In genomic region chr9:75050003-75050402, GRCm38 (mm10) we compare ENCODE assay signal across 9 mouse cellular contexts. TPM values are rescaled to one million over a fixed set of nuclear protein-coding genes. Genes with fewer than 3 reads are reported as not detected.
DNase-seq lines count a peak whose midpoint lies in the region; ATAC-seq and TF ChIP-seq lines count a peak whose summit lies in the region.
"Had no signal": no experiment of that assay in that cellular context is flagged by ENCODE, and none has a peak within 500 bp of the region (broad histone marks: within the 10 kb centered on the region; RNA-seq: fewer than 3 reads in every experiment).

No protein-coding gene starts in this region.

- no peaks in the 10 kb centered on the region for H3K9me3 ChIP-seq in intestine, embryonic 16.5 days (ENCODE audit: control insufficient read depth, low read length)
- no peaks in the 10 kb centered on the region for H3K9me3 ChIP-seq in midbrain, postnatal 0 days (ENCODE audit: low read length)
- H3K9me3 ChIP-seq: embryonic facial prominence, embryonic 12.5 days had no signal

- no peaks in the 10 kb centered on the region for H3K36me3 ChIP-seq in intestine, embryonic 16.5 days (ENCODE audit: control insufficient read depth, insufficient read depth, low read length)
- H3K36me3 ChIP-seq in midbrain, postnatal 0 days (ENCODE audit: insufficient read depth, low read length), result peaks cover 8% of the 10 kb centered on the region; the same call in 1 of the 2 replicates
- H3K36me3 ChIP-seq in splenic B cell, adult 2 months (ENCODE audit: control insufficient read depth, insufficient read depth, low read length, poor library complexity, severe bottlenecking), result no peaks in the 10 kb centered on the region

- WGBS in intestine, embryonic 16.5 days, result 33% methylated on average over 3 of the region's 3 CpGs
- 21% methylated on average over 3 of the region's 3 CpGs for WGBS in midbrain, postnatal 0 days

- ATAC-seq in intestine, embryonic 16.5 days, result peak; percentile 71
- ATAC-seq in midbrain, postnatal 0 days (ENCODE audit: low FRiP score), result 0 out of 2 replicates have a peak, but pooled peaks have one; percentile 56

- peaks cover 8% of the 10 kb centered on the region for H3K4me1 ChIP-seq in intestine, embryonic 16.5 days (ENCODE audit: control insufficient read depth, insufficient read depth, low read length)
- no peaks in the 10 kb centered on the region for H3K4me1 ChIP-seq in midbrain, postnatal 0 days (ENCODE audit: insufficient read depth, low read length)
- H3K4me1 ChIP-seq: embryonic facial prominence, embryonic 12.5 days had no signal

- peak; percentile 24 to 27 for DNase-seq in urinary bladder, adult 18-20 months (ENCODE audit: low spot score in 2 of 2)
- DNase-seq in urinary bladder, adult 2 months (ENCODE audit: low spot score), result no peak
- DNase-seq in cerebellum, adult 9-11 months, result peak; percentile 79
- peak; percentile 51 to 72 for DNase-seq in frontal cortex, postnatal 25 days (ENCODE audit: low spot score in 2 of 2)
- DNase-seq in left cerebral cortex, postnatal 4 days, result peak; percentile 52
- DNase-seq in midbrain, postnatal 0 days (ENCODE audit: low spot score), result peak; percentile 89
- DNase-seq in splenic B cell, adult 2 months (ENCODE audit: low read depth, low spot score), result peak; percentile 88

- no peak overlapping the region for H3K4me3 ChIP-seq in intestine, embryonic 16.5 days (ENCODE audit: low read length)
- H3K4me3 ChIP-seq in midbrain, postnatal 0 days (ENCODE audit: low read depth, low read length), result no peak overlapping the region
- H3K4me3 ChIP-seq: embryonic facial prominence, embryonic 12.5 days had no signal

- H3K4me2 ChIP-seq in intestine, embryonic 16.5 days (ENCODE audit: low read depth, low read length), result no peak overlapping the region
- no peak overlapping the region for H3K4me2 ChIP-seq in midbrain, postnatal 0 days (ENCODE audit: low read depth, low read length, poor library complexity, severe bottlenecking)
- H3K4me2 ChIP-seq: embryonic facial prominence, embryonic 12.5 days had no signal

- H3K9ac ChIP-seq in intestine, embryonic 16.5 days (ENCODE audit: low read depth, low read length), result no peak overlapping the region
- H3K9ac ChIP-seq in midbrain, postnatal 0 days (replicated peaks; ENCODE audit: low read length, poor library complexity, severe bottlenecking), result no peak overlapping the region
- H3K9ac ChIP-seq: embryonic facial prominence, embryonic 12.5 days had no signal

- intact Hi-C loops in left cerebral cortex, postnatal 4 days (cut with DNase I), result loop anchor here (10.0 kb wide), 1 partner anchor 135 kb away; no protein-coding TSS in a partner anchor

- no peaks in the 10 kb centered on the region for H3K27me3 ChIP-seq in intestine, embryonic 16.5 days (replicated peaks; ENCODE audit: control insufficient read depth, insufficient read depth, low read length)
- no peaks in the 10 kb centered on the region for H3K27me3 ChIP-seq in midbrain, postnatal 0 days (ENCODE audit: insufficient read depth, low read length)
- H3K27me3 ChIP-seq in splenic B cell, adult 2 months (ENCODE audit: control insufficient read depth, insufficient read depth, low read length, poor library complexity, severe bottlenecking), result no peaks in the 10 kb centered on the region
- H3K27me3 ChIP-seq: embryonic facial prominence, embryonic 12.5 days had no signal

- peak; percentile 99 for TF ChIP-seq CTCF in midbrain, postnatal 0 days (IDR thresholded peaks at IDR 0.05)

- H3K27ac ChIP-seq in intestine, embryonic 16.5 days (ENCODE audit: low read length), result no peak overlapping the region
- no peak overlapping the region for H3K27ac ChIP-seq in midbrain, postnatal 0 days (ENCODE audit: low read depth, low read length)
- H3K27ac ChIP-seq: embryonic facial prominence, embryonic 12.5 days had no signal

RNA-seq across cellular contexts. Expression of gene Arpp19, which starts 12.6 kb away (rescaled TPM):
- polyA plus RNA-seq in urinary bladder, adult 2 months (2012; rRNA removed), result 69.9 and 83.8 TPM in 2 replicates
- 264 and 267 TPM in 2 replicates for polyA plus RNA-seq in intestine, embryonic 16.5 days (2015; fragmentation: Nextera tagmentation; extraction: Ambion mirVana)
- total RNA-seq in left cerebral cortex, postnatal 4 days (2021), result 100 to 1,000 TPM; 193 to 207 TPM
- total RNA-seq in midbrain, postnatal 0 days (2014; rRNA removed), result 94.0 and 96.9 TPM in 2 replicates
- 188 and 192 TPM in 2 replicates for polyA plus RNA-seq in midbrain, postnatal 0 days (2015; fragmentation: Nextera tagmentation; extraction: Ambion mirVana)

RNA-seq across cellular contexts. Expression of gene Myo5a, which starts 20.8 kb away (rescaled TPM):
- polyA plus RNA-seq in urinary bladder, adult 2 months (2012; rRNA removed), result 23.9 and 28.7 TPM in 2 replicates
- 4.3 and 4.9 TPM in 2 replicates for polyA plus RNA-seq in intestine, embryonic 16.5 days (2015; fragmentation: Nextera tagmentation; extraction: Ambion mirVana)
- total RNA-seq in left cerebral cortex, postnatal 4 days (2021), result 100 to 1,000 TPM; 239 to 251 TPM
- total RNA-seq in midbrain, postnatal 0 days (2014; rRNA removed), result 125 and 160 TPM in 2 replicates
- polyA plus RNA-seq in midbrain, postnatal 0 days (2015; fragmentation: Nextera tagmentation; extraction: Ambion mirVana), result 32.1 and 37.8 TPM in 2 replicates
